Mouse (Mus musculus): Measurements from ENCODE around the gene Mcrip1. TPM values are rescaled to one million over a fixed set of nuclear protein-coding genes. Genes with fewer than 3 reads are reported as not detected.
A peak's percentile ranks its signal among the peaks of the same experiment; 100 is the strongest.

Mcrip1 gene
- polyA plus RNA-seq, 1 experiment from 2014 or later: 267 TPM

- 84% methylated on average over 7 of the region's 7 CpGs for WGBS
Observed at GRCm38 (mm10) chr11:120577211-120578023, 27.9 kb upstream of the Mcrip1 start.

GRCm38 (mm10) chr11:120576365-120576981 is 26.9 kb upstream of the Mcrip1 start:
- 88% methylated on average over 3 of the region's 3 CpGs for WGBS
- no peak for ATAC-seq (ENCODE audit: low read depth)
- H3K4me3 ChIP-seq (ENCODE audit: low read depth, low read length): no peak overlapping the region
- H3K27me3 ChIP-seq (ENCODE audit: control insufficient read depth, insufficient read depth, low read length): no peaks in the 10 kb centered on the region
- H3K27ac ChIP-seq (ENCODE audit: low read depth, low read length): no peak overlapping the region
- peaks cover 25% of the 10 kb centered on the region for H3K4me1 ChIP-seq (ENCODE audit: control insufficient read depth, insufficient read depth, low read length)
- no peaks in the 10 kb centered on the region for H3K9me3 ChIP-seq (ENCODE audit: control insufficient read depth, low read length)
- no peak overlapping the region for H3K9ac ChIP-seq (replicated peaks; ENCODE audit: low read depth, low read length)
- peaks cover 24% of the 10 kb centered on the region for H3K36me3 ChIP-seq (ENCODE audit: control insufficient read depth, insufficient read depth, low read length)
- no peak overlapping the region for H3K4me2 ChIP-seq (ENCODE audit: low read depth, low read length)

More at GRCm38 (mm10) chr11:120577211-120578023, 27.9 kb upstream of the Mcrip1 start:
- Histone ChIP-seq H3K4me1 (ENCODE audit: control insufficient read depth, insufficient read depth, low read length) (peaks cover 25% of the 10 kb centered on the region), H3K4me2 (ENCODE audit: low read depth, low read length) (no peak overlapping the region), H3K27ac (ENCODE audit: low read depth, low read length) (no peak overlapping the region), H3K36me3 (ENCODE audit: control insufficient read depth, insufficient read depth, low read length) (peaks cover 24% of the 10 kb centered on the region), H3K27me3 (ENCODE audit: control insufficient read depth, insufficient read depth, low read length) (no peaks in the 10 kb centered on the region), H3K4me3 (ENCODE audit: low read depth, low read length) (no peak overlapping the region), H3K9me3 (ENCODE audit: control insufficient read depth, low read length) (no peaks in the 10 kb centered on the region), H3K9ac (replicated peaks; ENCODE audit: low read depth, low read length) (0 out of 2 replicates have a peak overlapping the region, but pooled peaks have one; percentile 16)
- no peak for ATAC-seq (ENCODE audit: low read depth)

GRCm38 (mm10) chr11:120575940-120576339 is 26.4 kb upstream of the Mcrip1 start:
- H3K9me3 ChIP-seq (ENCODE audit: control insufficient read depth, low read length): no peaks in the 10 kb centered on the region
- H3K4me1 ChIP-seq (ENCODE audit: control insufficient read depth, insufficient read depth, low read length): peaks cover 28% of the 10 kb centered on the region
- H3K4me3 ChIP-seq (ENCODE audit: low read depth, low read length): no peak overlapping the region
- H3K36me3 ChIP-seq (ENCODE audit: control insufficient read depth, insufficient read depth, low read length): peaks cover 24% of the 10 kb centered on the region
- H3K27me3 ChIP-seq (ENCODE audit: control insufficient read depth, insufficient read depth, low read length): no peaks in the 10 kb centered on the region
- ATAC-seq (ENCODE audit: low read depth): no peak
- no peak overlapping the region for H3K27ac ChIP-seq (ENCODE audit: low read depth, low read length)
- H3K4me2 ChIP-seq (ENCODE audit: low read depth, low read length): no peak overlapping the region
- no peak overlapping the region for H3K9ac ChIP-seq (replicated peaks; ENCODE audit: low read depth, low read length)

- H3K9me3 ChIP-seq (ENCODE audit: control insufficient read depth, low read length): no peaks in the 10 kb centered on the region
- peaks cover 31% of the 10 kb centered on the region for H3K36me3 ChIP-seq (ENCODE audit: control insufficient read depth, insufficient read depth, low read length)
- H3K4me1 ChIP-seq (ENCODE audit: control insufficient read depth, insufficient read depth, low read length): peaks cover 22% of the 10 kb centered on the region
- WGBS: 80% methylated on average over 2 of the region's 2 CpGs
- no peak overlapping the region for H3K27ac ChIP-seq (ENCODE audit: low read depth, low read length)
- no peak for ATAC-seq (ENCODE audit: low read depth)
- no peak overlapping the region for H3K9ac ChIP-seq (replicated peaks; ENCODE audit: low read depth, low read length)
- H3K27me3 ChIP-seq (ENCODE audit: control insufficient read depth, insufficient read depth, low read length): no peaks in the 10 kb centered on the region
- no peak overlapping the region for H3K4me2 ChIP-seq (ENCODE audit: low read depth, low read length)
- H3K4me3 ChIP-seq (ENCODE audit: low read depth, low read length): no peak overlapping the region
Observed at GRCm38 (mm10) chr11:120575046-120575445, 25.5 kb upstream of the Mcrip1 start.

- H3K27ac ChIP-seq (ENCODE audit: low read depth, low read length): no peak overlapping the region
- no peak for ATAC-seq (ENCODE audit: low read depth)
- H3K9ac ChIP-seq (replicated peaks; ENCODE audit: low read depth, low read length): no peak overlapping the region
- H3K4me1 ChIP-seq (ENCODE audit: control insufficient read depth, insufficient read depth, low read length): peaks cover 16% of the 10 kb centered on the region
- 47% methylated on average over 5 of the region's 5 CpGs for WGBS
- peaks cover 30% of the 10 kb centered on the region for H3K36me3 ChIP-seq (ENCODE audit: control insufficient read depth, insufficient read depth, low read length)
- H3K4me2 ChIP-seq (ENCODE audit: low read depth, low read length): peak overlapping the region; percentile 90
- peak overlapping the region; percentile 68 for H3K4me3 ChIP-seq (ENCODE audit: low read depth, low read length)
- no peaks in the 10 kb centered on the region for H3K27me3 ChIP-seq (ENCODE audit: control insufficient read depth, insufficient read depth, low read length)
- no peaks in the 10 kb centered on the region for H3K9me3 ChIP-seq (ENCODE audit: control insufficient read depth, low read length)
Observed at GRCm38 (mm10) chr11:120574278-120574600, 24.7 kb upstream of the Mcrip1 start.

GRCm38 (mm10) chr11:120573585-120574277 is 24.2 kb upstream of the Mcrip1 start:
- Histone ChIP-seq H3K9ac (replicated peaks; ENCODE audit: low read depth, low read length) (peak overlapping the region; percentile 72), H3K9me3 (ENCODE audit: control insufficient read depth, low read length) (no peaks in the 10 kb centered on the region), H3K4me1 (ENCODE audit: control insufficient read depth, insufficient read depth, low read length) (peaks cover 16% of the 10 kb centered on the region), H3K27ac (ENCODE audit: low read depth, low read length) (peak overlapping the region; percentile 89), H3K4me3 (ENCODE audit: low read depth, low read length) (peak overlapping the region; percentile 68), H3K4me2 (ENCODE audit: low read depth, low read length) (peak overlapping the region; percentile 90), H3K27me3 (ENCODE audit: control insufficient read depth, insufficient read depth, low read length) (no peaks in the 10 kb centered on the region), H3K36me3 (ENCODE audit: control insufficient read depth, insufficient read depth, low read length) (peaks cover 27% of the 10 kb centered on the region)
- WGBS: under 1% methylated on average over 23 of the region's 23 CpGs
- ATAC-seq (ENCODE audit: low read depth): no peak

GRCm38 (mm10) chr11:120572752-120573584 is 23.4 kb upstream of the Mcrip1 start, which contains the start of gene P4hb:
TSS of gene P4hb (minus strand) at chr11:120573253.
- peak; percentile 96 for ATAC-seq (ENCODE audit: low read depth)
- Histone ChIP-seq H3K4me3 (ENCODE audit: low read depth, low read length) (peak within 1 kb of the TSS; percentile 68), H3K4me2 (ENCODE audit: low read depth, low read length) (peak within 1 kb of the TSS; percentile 95), H3K9ac (replicated peaks; ENCODE audit: low read depth, low read length) (peak within 1 kb of the TSS; percentile 72), H3K9me3 (ENCODE audit: control insufficient read depth, low read length) (no peaks in the 10 kb centered on the region), H3K36me3 (ENCODE audit: control insufficient read depth, insufficient read depth, low read length) (peaks cover 27% of the 10 kb centered on the region), H3K27me3 (ENCODE audit: control insufficient read depth, insufficient read depth, low read length) (no peaks in the 10 kb centered on the region), H3K27ac (ENCODE audit: low read depth, low read length) (peak within 1 kb of the TSS; percentile 89), H3K4me1 (ENCODE audit: control insufficient read depth, insufficient read depth, low read length) (peaks cover 16% of the 10 kb centered on the region)
- under 1% methylated on average over 92 of the region's 94 CpGs for WGBS

GRCm38 (mm10) chr11:120572417-120572751 is 22.9 kb upstream of the Mcrip1 start:
- 0% methylated on average over 21 of the region's 24 CpGs for WGBS
- ATAC-seq (ENCODE audit: low read depth): peak; percentile 40; the same call in 1 of the 2 replicates
- Histone ChIP-seq H3K4me1 (ENCODE audit: control insufficient read depth, insufficient read depth, low read length) (peaks cover 16% of the 10 kb centered on the region), H3K4me3 (ENCODE audit: low read depth, low read length) (peak overlapping the region; percentile 68), H3K36me3 (ENCODE audit: control insufficient read depth, insufficient read depth, low read length) (peaks cover 27% of the 10 kb centered on the region), H3K4me2 (ENCODE audit: low read depth, low read length) (peak overlapping the region; percentile 95), H3K9ac (replicated peaks; ENCODE audit: low read depth, low read length) (peak overlapping the region; percentile 72), H3K27me3 (ENCODE audit: control insufficient read depth, insufficient read depth, low read length) (no peaks in the 10 kb centered on the region), H3K9me3 (ENCODE audit: control insufficient read depth, low read length) (no peaks in the 10 kb centered on the region), H3K27ac (ENCODE audit: low read depth, low read length) (peak overlapping the region; percentile 56)

Data from neural tube, embryonic 14.5 days (tissue).